Mouse (Mus musculus): ENCODE data around the gene Ccdc71. TPM values are rescaled to one million over a fixed set of nuclear protein-coding genes. Genes with fewer than 3 reads are reported as not detected.

Gene Ccdc71
- total and polyA plus RNA-seq, 3 experiments = 14.5 to 33.0 (median 16.1) TPM

DNA sequence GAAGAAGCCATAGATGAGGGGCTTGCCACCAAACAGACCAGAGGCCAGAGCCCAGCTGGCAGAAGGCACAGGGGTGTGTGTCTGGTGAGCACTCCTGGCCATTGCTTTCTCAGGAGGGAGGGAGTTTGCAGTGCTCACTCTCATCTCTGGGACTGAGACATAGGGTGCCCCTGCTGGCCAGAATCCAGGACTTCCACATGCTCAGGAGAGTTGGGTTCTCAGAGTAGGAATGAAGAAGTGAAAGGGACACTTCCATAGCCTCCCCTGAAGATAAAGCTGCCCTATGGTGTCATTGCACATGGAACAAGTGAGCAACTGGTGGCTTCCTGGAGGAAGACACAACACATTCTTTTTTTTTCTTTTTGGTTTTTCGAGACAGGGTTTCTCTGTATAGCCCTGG is 14.2 kb downstream of the Ccdc71 start:
- H3K27me3 ChIP-seq (replicated peaks) = no peaks in the 10 kb centered on the region
- DNase-seq (ENCODE audit: extremely low read depth) = no peak
- H3K27ac ChIP-seq (ENCODE audit: insufficient read depth, low read depth) = no peak overlapping the region
- in situ Hi-C loops (cut with MboI; ENCODE audit: low pct_ligation_motif_present, low pct_unique_long_range_greater_than_20kb, low sequenced_read_pairs) = no loop called here
- TF ChIP-seq JUN (IDR thresholded peaks at IDR 0.05; ENCODE audit: insufficient read depth, low read depth, low read length) (no peak), CHD2 (IDR thresholded peaks at IDR 0.05; ENCODE audit: low read length) (no peak), HCFC1 (IDR thresholded peaks at IDR 0.05; ENCODE audit: low read depth, low read length) (no peak), PAX5 (IDR thresholded peaks at IDR 0.05; ENCODE audit: low read length) (no peak), E2F4 (IDR thresholded peaks at IDR 0.05; ENCODE audit: insufficient replicate concordance, low read depth, low read length) (no peak), JUND (conservative IDR thresholded peaks at IDR 0.05; ENCODE audit: low read depth, low read length) (no peak), SMC3 (IDR thresholded peaks at IDR 0.05; ENCODE audit: low read depth, low read length) (no peak), MAZ (IDR thresholded peaks at IDR 0.05; ENCODE audit: low read depth, low read length) (no peak), NRF1 (IDR thresholded peaks at IDR 0.05; ENCODE audit: low read depth, low read length) (no peak), UBTF (IDR thresholded peaks at IDR 0.05; ENCODE audit: low read depth, low read length) (no peak), EP300 (IDR thresholded peaks at IDR 0.05; ENCODE audit: low read length) (no peak), TBP (conservative IDR thresholded peaks at IDR 0.05; ENCODE audit: low read depth, low read length) (no peak), USF2 (conservative IDR thresholded peaks at IDR 0.05; ENCODE audit: low read depth, low read length) (no peak), BHLHE40 (IDR thresholded peaks at IDR 0.05; ENCODE audit: low read depth, low read length) (no peak)
- dilution Hi-C loops (cut with MboI; ENCODE audit: extremely low pct_ligation_motif_present, extremely low pct_unique_long_range_greater_than_20kb, low sequenced_read_pairs) = no loop called here
- H3K4me2 ChIP-seq (ENCODE audit: insufficient read depth, low read depth, poor library complexity, severe bottlenecking) = no peak overlapping the region
- no peaks in the 10 kb centered on the region for H3K9me3 ChIP-seq (replicated peaks; ENCODE audit: low read length)
- no peaks in the 10 kb centered on the region for H3K4me1 ChIP-seq (ENCODE audit: control insufficient read depth in 1 of 2, insufficient read depth in 2 of 2)
- no peak overlapping the region for H3K9ac ChIP-seq (ENCODE audit: insufficient read depth, low read depth)
- no peaks in the 10 kb centered on the region for H3K79me2 ChIP-seq (replicated peaks; ENCODE audit: control insufficient read depth, extremely low read depth, insufficient read depth, poor library complexity, severe bottlenecking)
- H3K36me3 ChIP-seq (replicated peaks in 1 of 2; ENCODE audit: control insufficient read depth in 1 of 2, insufficient read depth in 1 of 2, low read length in 1 of 2) = no peaks in the 10 kb centered on the region
- no peak overlapping the region for H3K4me3 ChIP-seq (replicated peaks in 1 of 3; ENCODE audit: low read depth in 2 of 3, low read length in 2 of 3, poor library complexity in 1 of 3)

DNA sequence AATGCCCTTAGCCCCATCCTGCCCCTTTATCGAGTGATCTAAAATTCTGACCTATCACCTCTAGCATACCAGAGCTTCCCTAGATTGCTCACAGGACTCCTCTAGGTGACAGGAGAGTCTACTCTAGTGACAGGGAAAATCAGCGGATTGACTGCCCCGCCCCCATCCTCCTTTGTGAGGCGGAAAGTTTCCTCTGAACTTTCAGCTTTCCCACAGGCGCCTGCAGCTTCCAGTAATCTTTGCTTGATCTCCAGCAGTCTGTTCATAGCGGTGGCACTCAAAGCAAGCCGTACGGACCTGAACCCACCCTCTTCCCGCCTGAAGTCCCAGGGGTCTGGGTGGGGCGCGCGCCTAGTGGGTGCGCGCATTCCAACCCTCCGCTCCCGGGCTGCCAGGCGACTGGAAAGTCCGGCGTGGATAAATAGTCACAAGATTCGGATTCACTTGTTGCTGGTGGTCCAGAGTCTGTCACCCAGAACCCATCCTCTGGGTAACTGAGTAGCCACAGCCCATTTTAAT is 18.4 kb downstream of the Ccdc71 start:
- Histone ChIP-seq H3K27me3 (replicated peaks) (no peaks in the 10 kb centered on the region), H3K9ac (ENCODE audit: insufficient read depth, low read depth) (no peak overlapping the region), H3K4me1 (ENCODE audit: control insufficient read depth in 1 of 2, insufficient read depth in 2 of 2) (no peaks in the 10 kb centered on the region), H3K9me3 (replicated peaks; ENCODE audit: low read length) (no peaks in the 10 kb centered on the region), H3K4me3 (replicated peaks in 1 of 3; ENCODE audit: low read depth in 2 of 3, low read length in 2 of 3, poor library complexity in 1 of 3) (no peak overlapping the region), H3K27ac (ENCODE audit: insufficient read depth, low read depth) (no peak overlapping the region), H3K36me3 (replicated peaks in 1 of 2; ENCODE audit: control insufficient read depth in 1 of 2, insufficient read depth in 1 of 2, low read length in 1 of 2) (no peaks in the 10 kb centered on the region), H3K4me2 (ENCODE audit: insufficient read depth, low read depth, poor library complexity, severe bottlenecking) (no peak overlapping the region), H3K79me2 (replicated peaks; ENCODE audit: control insufficient read depth, extremely low read depth, insufficient read depth, poor library complexity, severe bottlenecking) (no peaks in the 10 kb centered on the region)
- no peak for DNase-seq (ENCODE audit: extremely low read depth)
- TF ChIP-seq E2F4 (IDR thresholded peaks at IDR 0.05; ENCODE audit: insufficient replicate concordance, low read depth, low read length) (no peak), MYC (IDR thresholded peaks at IDR 0.05; ENCODE audit: low read depth, low read length) (no peak), EP300 (IDR thresholded peaks at IDR 0.05; ENCODE audit: low read length) (no peak), SMC3 (IDR thresholded peaks at IDR 0.05; ENCODE audit: low read depth, low read length) (no peak), MAFK (IDR thresholded peaks at IDR 0.05; ENCODE audit: insufficient replicate concordance, low read length) (no peak)
- dilution Hi-C loops (cut with MboI; ENCODE audit: extremely low pct_ligation_motif_present, extremely low pct_unique_long_range_greater_than_20kb, low sequenced_read_pairs) (no loop called here), in situ Hi-C loops (cut with MboI; ENCODE audit: low pct_ligation_motif_present, low pct_unique_long_range_greater_than_20kb, low sequenced_read_pairs) (no loop called here)
